Mouse (Mus musculus) urinary bladder, adult 2 months (tissue): ENCODE measurements around the gene Zbtb26. TPM values are rescaled to one million over a fixed set of nuclear protein-coding genes. Genes with fewer than 3 reads are reported as not detected.

Source experiments
- DNase-seq: peaks from one replicate; pipeline ENCODE4 v3.0.0; 2022; ENCODE audit warnings: low spot score
- polyA plus RNA-seq: library from polyadenylated mRNA; depleted of rRNA; stranded (reverse); fragments of >200 nt; gene quantifications from 2 replicates; pipeline ENCODE4 v1.2.3, GENCODE M21; 2012; rRNA removed

Zbtb26 gene
- 4.9 and 5.2 TPM in 2 replicates for polyA plus RNA-seq

- DNase-seq: peak; percentile 90
These were observed at the start of gene Zbtb26, which contains the start of the genes Zbtb6 and Rabgap1 for GRCm38 (mm10) chr2:37442611-37443591. Gene Zbtb26, minus strand, starts transcription at chr2:37443135. Gene Zbtb6, minus strand, starts transcription at chr2:37443171. Gene Rabgap1, plus strand, starts transcription at chr2:37443279.

DNA sequence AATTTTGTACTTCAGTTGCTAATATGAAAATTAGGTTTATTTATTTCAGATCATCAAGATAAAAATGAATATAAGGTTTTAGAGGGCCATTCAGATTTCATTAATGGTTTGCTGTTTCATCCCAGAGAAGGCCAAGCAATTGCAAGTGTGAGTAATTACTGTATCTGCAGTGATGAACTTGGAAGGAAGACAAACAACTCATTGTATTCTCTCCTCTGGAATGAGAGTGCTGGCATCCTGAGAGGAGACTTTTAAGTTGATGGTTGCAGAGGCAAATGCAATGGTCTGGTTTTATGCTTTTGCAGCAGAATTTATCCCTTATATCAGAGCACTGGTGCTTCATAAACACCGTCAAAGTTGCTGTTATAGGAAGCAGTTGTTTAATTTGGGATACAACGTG is 46.0 kb upstream of the Zbtb26 start:
- DNase-seq: no peak

- no peak for DNase-seq
These were observed 43.5 kb upstream of the Zbtb26 start for GRCm38 (mm10) chr2:37486408-37486807.

GRCm38 (mm10) chr2:37485370-37485769 is 42.4 kb upstream of the Zbtb26 start:
- DNase-seq: no peak

- DNase-seq: no peak
These were observed 41.2 kb upstream of the Zbtb26 start for GRCm38 (mm10) chr2:37484165-37484564.

DNA sequence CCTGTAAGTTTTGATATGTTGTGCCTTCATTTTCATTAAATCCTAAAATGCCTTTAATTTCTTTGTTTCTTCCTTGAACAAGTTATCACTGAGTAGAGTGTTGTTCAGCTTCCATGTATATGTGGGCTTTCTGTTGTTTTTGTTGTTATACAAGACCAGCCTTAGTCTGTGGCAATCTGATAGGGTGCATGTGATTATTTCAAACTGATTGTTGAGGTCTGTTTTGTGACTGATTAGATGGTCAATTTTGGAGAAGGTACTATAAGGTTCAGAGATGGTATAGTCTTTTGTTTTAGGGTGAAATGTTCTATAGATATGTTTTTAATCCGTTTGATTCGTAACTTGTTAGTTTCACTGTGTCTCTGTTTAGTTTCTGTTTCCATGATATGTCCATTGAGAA is 37.1 kb upstream of the Zbtb26 start:
- DNase-seq: no peak

DNA sequence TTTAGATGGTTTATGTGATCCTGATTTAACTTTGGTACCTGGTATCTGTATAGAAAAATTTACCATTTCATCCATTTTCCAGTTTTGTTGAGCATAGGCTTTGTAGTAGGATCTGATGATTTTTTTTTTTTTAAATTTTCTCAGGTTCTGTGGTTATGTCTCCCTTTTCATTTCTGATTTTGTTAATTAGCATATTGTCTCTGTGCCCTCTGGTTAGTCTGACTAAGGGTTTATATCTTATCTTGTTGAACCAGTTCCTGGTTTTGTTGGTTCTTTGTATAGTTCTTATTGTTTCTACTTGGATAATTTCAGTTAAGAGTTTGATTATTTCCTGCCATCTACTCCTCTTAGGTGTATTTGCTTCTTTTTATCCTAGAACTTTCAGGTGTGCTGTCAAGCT is 36.6 kb upstream of the Zbtb26 start:
- DNase-seq: no peak

DNA sequence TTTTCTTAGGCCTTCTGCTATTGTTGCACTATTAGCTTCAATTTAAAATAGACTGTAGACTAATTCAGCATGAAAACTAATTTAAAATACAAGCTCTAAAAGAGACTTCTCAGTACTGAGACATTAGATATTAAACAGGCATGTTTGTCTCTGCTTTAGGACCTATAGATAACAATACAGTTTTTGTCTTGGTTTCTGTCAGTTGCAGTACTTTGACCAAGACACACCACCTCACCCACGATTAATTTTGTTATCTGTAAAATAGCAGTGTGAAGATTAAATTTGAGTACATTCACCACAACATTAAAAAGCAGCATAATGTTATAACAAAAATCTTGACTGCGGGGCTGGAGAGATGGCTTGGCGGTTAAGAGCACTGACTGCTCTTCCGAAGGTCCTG is 23.3 kb upstream of the Zbtb26 start:
- no peak for DNase-seq

DNA sequence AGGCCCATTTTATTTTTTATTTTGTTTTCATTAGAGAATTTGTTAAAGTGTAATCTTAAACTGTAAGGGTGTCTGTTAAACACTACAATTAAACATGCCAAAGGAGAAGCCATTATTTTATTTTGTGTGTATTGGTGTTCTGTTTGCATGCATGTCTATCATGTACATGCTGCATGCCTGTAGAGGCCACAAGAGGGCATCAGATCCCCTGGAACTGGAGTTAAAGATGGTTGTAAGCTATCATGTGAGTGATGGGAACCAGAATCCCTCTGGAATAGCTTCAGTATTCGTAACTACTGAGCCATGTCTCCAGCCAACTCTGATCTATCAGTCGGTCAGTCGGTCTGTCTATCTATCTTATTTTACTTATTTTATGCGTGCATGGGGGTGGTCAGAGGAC is 17.8 kb upstream of the Zbtb26 start:
- no peak for DNase-seq

DNA sequence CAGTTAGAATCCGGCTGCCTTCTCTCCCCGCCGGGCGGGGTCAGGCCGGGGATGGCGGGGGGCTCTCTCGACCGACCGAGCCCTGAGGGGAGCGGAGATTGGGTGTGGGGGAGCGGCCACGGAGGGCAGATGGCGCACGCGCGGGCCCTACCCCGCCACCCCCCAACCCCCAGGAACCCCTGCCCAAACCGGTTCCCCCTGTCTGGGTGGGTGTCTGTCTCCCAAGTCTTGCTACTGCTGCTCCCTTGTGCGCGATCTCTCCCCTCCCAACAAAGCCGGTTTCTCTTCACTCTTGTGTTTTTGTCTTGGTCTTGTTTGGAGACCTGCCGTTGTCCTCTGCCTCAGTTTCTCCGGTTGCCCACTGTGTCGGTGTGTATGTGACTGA is 9.4 kb upstream of the Zbtb26 start:
- DNase-seq: no peak

- peak; percentile 91 for DNase-seq
These were observed 8.9 kb upstream of the Zbtb26 start for GRCm38 (mm10) chr2:37451667-37452375.

DNA sequence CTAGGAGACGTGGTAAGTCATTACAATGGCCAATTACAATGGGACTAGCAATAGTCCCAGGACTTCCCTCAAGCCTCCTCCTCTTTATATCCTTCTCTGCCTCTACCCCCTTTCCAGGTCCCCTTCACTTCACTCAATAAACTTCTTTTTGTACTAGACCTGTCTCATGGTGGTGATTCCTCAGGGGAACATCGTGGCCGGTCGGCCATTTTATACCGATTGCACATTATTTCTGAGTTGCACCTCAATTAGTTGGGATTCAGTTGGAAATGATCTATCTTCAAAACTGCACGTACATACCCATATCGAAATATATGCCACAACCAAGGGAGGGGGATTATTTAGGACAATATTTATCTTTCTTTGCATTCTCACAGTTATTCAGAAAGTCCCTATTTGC is 11.3 kb downstream of the Zbtb26 start:
- DNase-seq: no peak

GRCm38 (mm10) chr2:37430593-37431464 is 12.1 kb downstream of the Zbtb26 start:
- peak; percentile 50 for DNase-seq

DNA sequence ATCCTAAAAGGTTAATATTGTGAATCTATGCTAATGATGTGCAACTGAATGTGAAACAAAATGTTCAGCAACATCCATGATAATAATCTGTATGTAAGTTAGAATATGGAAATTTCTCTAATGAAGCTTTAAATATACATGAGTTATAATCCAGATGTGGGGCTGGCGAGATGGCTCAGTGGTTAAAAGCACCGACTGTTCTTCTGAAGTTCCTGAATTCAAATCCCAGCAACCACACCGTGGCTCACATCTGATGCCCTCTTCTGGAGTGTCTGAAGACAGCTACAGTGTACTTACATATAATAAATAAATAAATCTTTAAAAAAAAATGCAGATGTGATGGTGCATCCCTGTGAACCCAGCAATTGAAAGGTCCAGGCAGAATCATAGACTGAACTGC is 19.3 kb downstream of the Zbtb26 start:
- DNase-seq: no peak

GRCm38 (mm10) chr2:37422306-37423304 is 20.3 kb downstream of the Zbtb26 start, which contains the start of gene Rc3h2:
Gene Rc3h2, minus strand, starts transcription at chr2:37422903.
- peak; percentile 86 for DNase-seq

- no peak for DNase-seq
These were observed 21.0 kb downstream of the Zbtb26 start for GRCm38 (mm10) chr2:37421903-37422302.

- no peak for DNase-seq
These were observed 47.4 kb downstream of the Zbtb26 start for GRCm38 (mm10) chr2:37395539-37395938.

DNA sequence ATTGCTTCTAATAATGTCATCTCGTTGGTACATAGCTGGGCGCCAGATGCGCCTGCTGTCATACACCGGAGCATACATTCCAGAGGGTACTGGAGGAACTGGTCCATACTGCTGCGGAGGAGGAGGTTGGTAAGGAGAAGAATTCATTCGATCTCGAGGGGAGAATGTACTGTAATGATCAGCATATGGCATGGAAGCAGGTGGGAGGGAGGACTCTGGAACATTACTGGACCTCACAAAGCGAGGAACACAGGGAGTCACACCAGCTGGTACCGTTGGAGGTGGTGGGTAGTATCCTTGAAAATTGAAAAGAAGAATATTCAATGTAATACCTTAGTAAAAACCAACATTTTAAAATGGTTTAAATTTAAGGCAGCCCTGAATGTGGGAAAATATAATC is 60.0 kb downstream of the Zbtb26 start:
- no peak for DNase-seq
